Mouse (Mus musculus) gastrocnemius, postnatal 25 days (tissue): ENCODE results near the gene Gm3646. TPM values are rescaled to one million over a fixed set of nuclear protein-coding genes. Genes with fewer than 3 reads are reported as not detected.

Source experiments
- DNase-seq: peaks from one replicate; pipeline ENCODE4 v3.0.0; 2022
- total RNA-seq, 2 experiments: library from RNA; stranded (reverse); gene quantifications; 1 replicate in 1 of 2; 2 replicates in 1 of 2; pipeline ENCODE4 v1.2.3; 2021

Gene Gm3646
- total RNA-seq, 2 experiments from 2014 or later, result 1.7 TPM; not detected in 1

DNA sequence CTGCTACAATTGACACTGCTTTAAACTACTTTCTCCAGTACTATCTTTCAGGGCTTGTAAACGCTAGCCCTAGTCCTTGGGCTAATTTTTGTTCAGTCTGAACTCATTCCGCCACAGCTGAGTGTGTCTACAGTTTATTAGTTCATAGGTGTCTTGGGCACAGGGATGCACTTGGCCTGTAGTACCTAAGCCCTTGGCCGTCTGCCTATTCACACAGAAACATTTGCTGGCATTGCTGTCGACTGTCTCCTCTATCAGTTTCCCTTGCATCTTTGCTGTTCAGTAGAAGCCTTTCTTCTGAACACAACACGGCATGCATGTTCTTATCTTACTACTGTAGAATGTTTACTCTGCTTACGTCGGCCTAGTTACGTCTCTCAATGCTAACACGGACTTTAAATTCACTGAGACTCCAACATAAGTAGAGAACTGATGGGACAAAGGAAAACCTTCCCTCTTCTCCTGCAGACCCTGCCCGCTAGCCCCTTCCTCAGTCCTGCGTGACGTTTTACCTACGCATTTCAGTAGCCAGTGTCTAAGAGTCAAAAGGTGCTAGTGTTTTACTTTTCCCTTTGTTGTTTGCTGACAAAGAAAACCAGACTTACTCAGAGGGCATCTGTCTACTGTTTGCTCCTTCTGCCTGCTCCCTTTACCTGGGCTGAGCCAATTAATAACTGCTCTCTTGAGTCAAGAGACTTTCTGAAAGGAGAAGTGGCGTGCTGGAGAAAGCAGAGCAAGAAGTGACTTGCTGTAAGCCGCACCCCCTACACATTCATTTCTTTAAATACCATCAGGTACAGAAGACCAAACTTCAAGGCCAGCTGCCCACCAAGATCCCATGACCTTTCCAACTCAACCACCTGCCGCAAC is 25.8 kb downstream of the Gm3646 start:
- DNase-seq, result no peak

DNA sequence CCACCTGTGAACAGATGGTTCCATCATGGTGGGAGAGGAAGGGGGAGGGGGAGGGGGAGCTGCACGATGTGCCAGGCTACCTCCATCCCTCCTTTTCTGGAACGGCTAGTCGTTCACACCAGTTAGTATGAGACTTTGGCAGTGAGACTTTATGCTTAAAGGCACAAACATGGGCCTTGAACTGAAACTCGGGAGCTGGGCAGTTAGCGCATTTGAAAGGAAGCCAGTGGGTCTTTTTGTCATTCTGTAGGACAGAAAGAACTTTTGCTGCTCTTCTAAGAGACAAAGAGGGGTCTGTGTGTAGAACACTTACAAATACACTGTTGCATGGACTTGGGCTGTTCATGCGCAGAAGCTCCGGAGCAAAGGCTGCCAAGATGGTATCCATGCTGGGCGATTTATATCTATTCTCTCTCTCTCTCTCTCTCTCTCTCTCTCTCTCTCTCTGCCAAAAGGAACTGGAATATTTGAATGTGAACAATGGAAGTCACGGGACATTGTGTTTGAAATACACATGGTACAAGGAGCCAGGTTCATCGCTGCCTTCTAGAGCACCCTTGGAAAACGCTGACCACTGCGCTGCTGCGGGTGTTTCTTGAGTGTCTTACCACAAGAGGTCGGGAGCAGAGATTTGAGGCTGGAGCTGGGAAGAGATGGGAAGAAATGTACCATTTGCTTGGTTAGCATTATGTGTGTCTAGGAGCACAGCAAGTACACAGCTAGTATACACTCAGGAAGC is 31.0 kb downstream of the Gm3646 start:
- no peak for DNase-seq

DNA sequence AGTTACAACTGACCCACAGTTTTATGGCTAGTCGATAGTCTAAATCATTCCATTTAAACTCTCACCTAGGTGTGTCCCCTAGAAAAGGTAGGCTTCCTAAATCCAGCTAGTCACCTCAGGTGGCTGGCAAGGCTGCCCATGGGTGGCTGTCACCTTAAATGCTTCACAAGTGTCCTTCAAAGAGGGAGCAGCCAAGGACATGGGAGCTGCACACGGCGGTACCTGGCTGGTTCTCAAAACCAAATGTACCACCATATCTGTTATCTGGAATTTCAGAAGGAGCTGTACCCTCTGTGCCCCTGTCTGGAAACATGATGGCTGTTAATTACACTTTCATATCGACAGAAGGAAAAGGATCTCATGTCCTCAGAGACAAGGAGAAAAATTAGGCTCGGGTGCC is 31.6 kb downstream of the Gm3646 start:
- DNase-seq, result no peak

DNA sequence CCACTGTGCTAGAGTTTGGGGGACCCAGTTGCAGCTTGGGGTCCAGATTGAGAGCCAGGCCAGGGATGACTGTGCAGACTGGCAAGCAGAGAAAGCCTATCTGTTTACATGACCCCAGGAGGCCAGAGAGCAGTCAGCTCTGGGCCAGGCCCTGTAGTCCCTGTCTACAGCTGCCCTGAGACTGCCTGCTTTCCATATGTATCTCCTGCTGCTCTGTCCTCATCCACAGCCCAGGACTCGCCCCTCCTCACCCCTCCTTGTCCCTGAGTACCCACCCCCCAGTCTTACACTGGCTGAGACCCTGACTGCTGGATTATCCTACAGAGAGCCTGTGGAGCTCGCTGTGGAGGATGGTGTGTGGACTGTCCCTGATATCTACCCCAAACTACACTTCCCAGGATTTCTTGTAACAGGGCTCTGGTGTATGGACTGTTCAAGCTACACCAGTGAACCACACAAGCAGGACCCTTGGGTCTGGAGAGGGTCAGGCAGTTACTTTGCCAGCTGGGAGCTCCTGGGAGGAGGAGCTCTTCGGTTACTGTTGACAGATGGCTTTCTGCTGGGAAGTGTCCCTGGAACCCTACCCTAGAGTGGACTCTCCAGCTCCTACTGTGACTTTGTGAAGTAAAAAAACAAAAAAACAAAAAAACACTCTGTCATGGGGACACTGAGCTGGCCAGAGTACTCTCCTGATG is 32.6 kb downstream of the Gm3646 start:
- DNase-seq, result no peak

DNA sequence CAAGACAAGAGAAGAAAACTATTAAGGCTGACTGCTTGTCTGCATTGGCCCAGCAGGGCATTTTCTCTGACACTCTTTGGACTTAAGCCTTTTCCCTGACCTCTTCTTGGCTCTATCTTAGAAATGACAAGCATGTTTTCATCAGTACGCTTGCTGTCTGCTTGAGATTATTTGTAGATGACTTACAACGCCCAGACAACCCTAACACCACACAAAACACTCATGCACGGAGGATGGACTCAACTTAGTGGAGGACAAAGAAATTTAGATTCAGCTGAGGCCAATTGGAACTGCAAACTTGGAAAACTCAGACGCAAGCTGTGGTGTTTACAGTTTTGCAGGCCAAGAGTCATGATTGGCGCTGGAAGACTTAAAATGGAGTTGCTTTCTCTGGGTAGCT is 34.7 kb downstream of the Gm3646 start:
- DNase-seq, result peak; percentile 24

DNA sequence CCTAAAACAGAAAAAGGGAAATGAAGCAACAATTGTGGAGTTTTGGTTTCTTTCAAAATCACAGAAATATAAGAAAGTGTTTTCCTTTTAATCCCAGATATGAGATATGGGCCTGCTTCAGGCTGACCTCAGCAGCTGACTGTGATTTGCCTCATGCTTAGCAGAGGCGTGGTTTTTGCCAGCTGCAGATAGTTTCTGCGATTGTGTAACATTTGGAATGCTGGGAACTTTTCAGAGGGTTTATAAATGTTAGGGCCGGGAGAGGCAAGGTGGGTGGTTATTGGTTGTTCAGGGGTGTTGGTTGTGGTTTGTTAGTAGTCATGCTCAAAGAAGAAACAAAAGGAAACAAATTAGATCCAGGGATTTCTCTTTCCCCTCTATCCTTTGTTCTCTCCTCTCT is 37.1 kb downstream of the Gm3646 start:
- DNase-seq, result no peak

DNA sequence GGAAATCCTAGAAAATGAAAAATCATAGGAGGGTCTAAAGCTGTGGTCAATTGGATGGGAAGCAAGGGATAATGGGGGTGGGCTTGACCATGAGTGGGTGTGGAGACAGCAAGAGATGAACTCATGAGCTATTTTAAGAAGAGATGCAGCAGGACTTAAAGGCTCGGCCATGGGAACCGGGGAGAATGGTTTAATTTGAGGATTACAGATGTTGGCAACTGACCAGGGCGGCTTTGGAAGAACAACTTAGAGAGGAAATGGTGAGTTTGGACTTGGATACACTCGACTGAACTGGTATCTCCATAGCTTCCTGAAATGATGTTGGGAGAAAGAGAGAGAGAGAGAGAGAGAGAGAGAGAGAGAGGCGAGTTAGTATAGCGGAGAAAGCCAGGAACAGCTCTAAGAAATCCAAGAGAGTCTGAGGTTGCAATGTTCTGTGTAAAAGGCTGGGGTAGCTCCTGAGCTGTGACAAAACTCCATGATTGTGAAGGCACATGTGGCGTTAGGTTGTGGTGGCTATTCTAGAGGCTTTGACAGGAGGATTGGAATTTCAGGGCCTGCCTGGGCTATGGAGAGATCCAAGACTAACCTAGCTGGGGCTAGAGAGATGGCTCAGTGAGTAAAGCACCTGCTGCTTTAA is 39.2 kb downstream of the Gm3646 start:
- DNase-seq, result peak; percentile 24

DNA sequence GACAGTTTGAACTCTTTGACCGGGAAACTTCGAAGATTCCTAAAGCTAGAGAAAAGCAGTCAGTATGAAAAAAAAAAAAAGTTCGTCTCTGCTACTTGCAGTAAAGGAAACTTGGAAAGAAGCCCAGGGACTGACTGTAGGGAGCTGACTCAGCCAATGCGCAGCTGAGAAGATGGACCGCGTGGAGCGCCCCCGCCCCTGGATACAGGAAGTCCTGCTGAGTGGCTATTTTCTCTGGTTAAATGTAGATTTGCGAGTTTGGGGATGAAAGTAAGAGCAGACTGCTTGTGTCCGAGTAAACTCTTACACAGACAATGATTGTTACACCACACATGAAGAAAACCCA is 43.1 kb downstream of the Gm3646 start:
- DNase-seq, result peak; percentile 85

DNA sequence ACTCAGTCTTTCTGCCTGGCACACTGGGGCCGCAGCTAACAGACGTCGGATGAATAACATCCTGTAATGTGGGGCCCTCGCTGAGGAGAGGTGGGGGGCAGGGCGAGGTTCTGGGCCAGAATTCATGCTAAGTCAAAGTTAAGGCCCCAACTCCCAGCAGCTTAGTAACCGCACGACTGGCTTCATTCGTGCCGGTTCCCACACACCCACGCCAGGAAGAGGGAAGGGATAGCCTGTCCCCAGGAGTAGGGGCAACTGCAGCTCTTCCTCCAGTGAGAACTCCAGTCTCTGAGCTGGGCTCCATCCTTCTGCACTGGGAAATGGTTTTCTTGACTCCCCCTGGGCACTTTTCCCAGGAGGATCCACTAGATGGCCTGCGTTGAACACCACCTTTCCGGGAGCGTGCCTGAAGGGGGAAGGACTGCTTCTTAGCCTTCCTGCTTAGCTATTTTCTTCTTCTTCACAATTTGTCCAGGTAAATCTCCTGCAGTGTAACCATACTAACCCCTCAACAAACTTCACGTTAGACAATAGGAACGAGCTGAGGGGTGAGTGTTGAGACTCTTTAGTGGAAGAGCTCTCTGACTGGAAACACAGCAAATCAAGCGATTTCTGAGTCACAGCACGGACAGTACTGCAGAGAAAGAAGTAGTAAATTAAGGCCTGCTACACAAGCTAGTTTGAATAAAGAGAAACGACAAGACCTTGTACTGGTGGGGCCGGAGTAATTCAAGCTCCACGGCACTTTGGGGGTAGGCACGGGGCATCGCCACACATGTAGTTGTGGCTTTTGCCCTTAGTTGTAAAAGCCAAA is 43.7 kb downstream of the Gm3646 start:
- DNase-seq, result peak; percentile 54

DNA sequence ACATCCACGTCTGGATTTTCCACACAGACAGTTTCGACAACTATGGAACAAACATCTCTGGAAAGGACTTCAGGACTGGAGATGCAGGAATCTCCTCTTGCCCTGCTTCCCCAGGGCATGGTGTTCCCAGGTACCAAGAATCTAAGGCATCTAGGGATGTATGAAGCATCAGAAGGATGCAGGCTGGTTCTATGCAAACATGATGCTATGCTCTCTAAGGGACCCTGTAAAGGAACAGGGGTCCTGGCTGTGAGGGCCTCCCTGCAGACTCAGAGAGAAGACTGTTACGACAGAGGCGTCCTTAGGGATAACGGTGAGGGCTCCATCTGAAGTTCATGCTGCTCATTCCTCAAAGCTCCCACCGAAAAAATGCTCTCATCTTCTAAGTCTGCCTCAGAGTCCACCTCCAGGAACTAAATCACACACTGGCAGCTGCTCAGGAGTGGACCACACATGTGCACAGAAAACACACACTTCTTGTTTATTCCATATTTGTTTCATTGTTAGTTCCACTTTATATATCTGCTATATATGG is 44.9 kb downstream of the Gm3646 start:
- no peak for DNase-seq

DNA sequence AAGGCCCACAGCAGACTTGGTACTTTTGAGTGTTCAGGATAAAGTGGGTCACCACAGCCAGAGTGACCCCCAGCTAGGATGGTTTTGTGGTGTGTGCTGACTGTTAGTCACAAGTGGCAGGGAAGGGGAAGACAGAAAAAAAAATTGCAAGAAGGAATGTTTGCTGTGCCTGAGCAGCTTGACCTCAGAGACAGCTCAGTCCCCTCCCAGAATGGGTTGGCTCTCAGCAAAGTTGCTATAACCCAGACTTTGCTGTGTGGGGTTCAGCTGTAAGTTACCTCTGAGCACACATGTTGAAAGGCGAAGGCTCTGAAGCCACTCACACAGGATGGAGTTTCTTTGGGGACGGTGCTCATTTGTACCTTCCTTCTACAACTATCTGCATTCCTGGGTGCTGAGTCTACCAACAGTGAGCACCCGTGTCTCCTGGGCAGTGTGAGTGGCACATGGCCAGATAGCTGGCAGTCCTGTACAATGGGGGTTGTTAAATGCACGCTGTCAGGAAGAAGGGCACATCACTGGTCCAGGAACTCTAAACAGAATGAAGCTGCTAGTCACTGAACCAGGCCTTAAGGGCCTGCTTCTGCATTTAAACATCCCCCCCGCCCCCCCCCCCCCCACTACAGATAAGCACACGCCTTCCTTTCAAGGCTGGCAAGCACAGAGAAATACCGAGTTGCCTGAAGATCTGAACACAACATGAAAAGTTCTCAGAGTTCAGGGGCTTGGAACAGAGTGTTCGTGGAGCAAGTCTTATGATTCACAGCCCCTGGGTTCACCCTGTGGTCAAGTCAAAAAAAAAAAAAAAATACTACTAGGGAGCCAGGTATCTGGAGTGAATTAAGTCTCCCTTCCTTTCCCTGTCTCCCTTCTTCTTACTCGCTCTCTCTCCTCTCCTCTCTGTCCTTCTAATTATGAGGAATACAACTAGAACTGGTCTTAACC is 45.6 kb downstream of the Gm3646 start:
- DNase-seq, result no peak

DNA sequence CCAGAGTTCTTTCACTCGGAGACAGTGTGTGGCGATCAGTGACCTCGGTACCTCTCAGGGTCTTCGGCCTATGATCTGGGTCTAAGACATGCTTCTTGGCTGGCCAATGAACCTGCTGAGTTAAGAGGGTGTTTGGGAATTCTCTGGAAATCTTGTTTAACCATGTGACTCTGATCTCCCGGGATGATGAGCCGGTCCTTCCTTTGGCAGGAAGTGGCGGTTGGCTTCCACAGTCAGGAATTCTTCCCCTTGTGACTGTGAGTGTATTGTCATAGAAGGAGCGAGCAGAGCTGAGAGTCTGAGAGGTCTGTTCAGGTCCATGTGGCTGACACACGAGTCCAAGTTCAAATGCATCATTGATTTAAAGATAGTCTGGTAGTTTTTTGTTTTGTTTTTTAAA is 46.9 kb downstream of the Gm3646 start:
- DNase-seq, result peak; percentile 68

DNA sequence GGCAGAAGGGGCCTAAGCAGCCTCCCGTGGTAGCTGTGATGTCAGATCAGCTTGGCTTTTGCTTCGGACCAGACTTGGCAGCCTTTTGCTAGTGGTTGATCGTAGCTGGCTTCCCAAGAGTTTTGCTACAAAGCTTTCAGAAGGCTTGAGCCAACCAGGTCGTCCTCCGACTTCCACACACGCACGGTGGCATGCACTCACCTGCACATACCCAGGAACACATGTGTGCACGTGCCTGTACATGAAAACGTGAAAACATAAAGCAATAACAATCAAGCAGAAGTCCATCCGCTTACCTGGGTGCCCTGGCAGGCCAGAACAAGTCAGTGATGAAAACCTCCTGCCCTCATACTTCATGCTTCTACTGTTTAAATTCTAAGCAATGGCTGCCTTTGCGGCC is 48.2 kb downstream of the Gm3646 start:
- no peak for DNase-seq

DNA sequence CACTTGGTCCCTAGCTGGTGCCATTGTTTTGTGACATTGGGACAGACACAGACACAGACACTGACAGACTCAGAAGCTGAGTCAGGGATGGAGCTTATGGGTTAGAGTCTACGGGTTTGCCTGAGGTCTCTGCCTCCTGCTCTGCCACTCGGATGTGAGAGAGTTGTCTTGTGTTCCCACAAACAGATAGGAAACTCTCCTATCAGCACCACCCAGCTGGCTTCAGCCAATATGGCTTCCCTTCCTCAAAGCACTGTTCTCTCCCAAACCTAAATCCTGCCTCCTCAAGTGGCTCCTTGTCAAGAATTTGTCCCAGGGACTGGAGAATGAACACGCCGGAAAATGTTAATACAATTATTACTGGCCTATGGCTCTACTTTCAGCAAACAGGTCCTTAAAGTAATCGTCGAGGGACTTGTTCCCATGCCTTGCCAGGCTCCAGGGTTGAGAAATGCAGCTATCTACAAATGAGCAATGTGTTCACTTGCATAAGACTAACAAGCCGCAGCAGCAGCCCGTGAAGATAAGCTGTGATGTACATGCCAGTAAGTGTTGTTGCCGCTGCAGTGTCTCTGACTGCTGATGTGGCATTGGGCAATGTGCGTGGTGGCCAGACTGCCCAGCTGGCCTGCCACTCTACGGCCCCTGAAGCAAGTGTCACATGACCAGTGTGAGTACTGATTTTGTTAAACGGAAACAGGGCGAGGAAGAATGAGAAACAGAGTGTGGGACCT is 50.7 kb downstream of the Gm3646 start:
- DNase-seq, result no peak

Other genes starting within 250 kb of the Gm3646 start
- 1 to 10 TPM; 6.2 to 6.3 TPM for gene Rnf149, start 227.9 kb downstream of the Gm3646 start, total RNA-seq
- under 1 TPM in 1 of 2 experiments, not detected in 1; 0.05 TPM for gene Creg2, start 153.9 kb downstream of the Gm3646 start, total RNA-seq
- gene Rfx8, start 84.3 kb downstream of the Gm3646 start, total RNA-seq, result under 1 TPM in 1 of 2 experiments, not detected in 1; 0.18 TPM
- 10 to 100 TPM; 32.6 to 36.0 TPM for gene Map4k4, start 95.6 kb upstream of the Gm3646 start, total RNA-seq